Mouse (Mus musculus): ENCODE results near the gene Gm28870. TPM values are rescaled to one million over a fixed set of nuclear protein-coding genes. Genes with fewer than 3 reads are reported as not detected.

Gm28870 gene
- not detected in 2 replicates for polyA plus RNA-seq (2021; fragmentation: Nextera tagmentation)
- long read RNA-seq, experiment 1: 0 reads
- long read RNA-seq, experiment 2: 0 reads

GRCm38 (mm10) chrY:50096976-50097375 is at the start of gene Gm28870:
Gm28870 (plus strand) TSS chrY:50097276.

